Mouse (Mus musculus) ES-Bruce4 (cell line): ENCODE data around the gene Sec61g.

Source experiments
- CTCF ChIP-seq: IDR thresholded peaks from one replicate; pipeline ENCODE4 v1.8.1; 2011; ENCODE audit warnings: low read depth, low read length
- POLR2A ChIP-seq: IDR thresholded peaks from one replicate; pipeline ENCODE4 v1.8.1; 2011; ENCODE audit warnings: low read length; ENCODE audit not compliant: insufficient read depth

DNA sequence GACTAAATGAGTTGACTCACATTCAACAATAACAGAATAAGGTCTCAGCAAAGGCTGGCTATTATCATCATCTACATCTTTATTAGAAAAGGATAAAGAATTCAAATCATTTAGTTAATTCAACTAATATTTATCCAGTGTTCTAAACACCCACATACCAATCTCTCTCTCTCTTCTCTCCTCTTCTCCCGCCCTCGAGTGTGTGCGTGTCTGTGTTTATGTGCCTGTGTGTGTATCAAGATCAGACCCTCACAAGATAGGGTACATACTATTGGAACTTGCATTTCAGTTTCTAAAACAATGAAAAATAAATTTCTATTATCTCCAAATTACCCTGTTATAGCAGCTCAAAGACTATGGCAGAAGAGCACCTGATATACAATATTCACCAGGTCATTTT lies 5.5 kb downstream of the Sec61g start:
- TF ChIP-seq CTCF (no peak), POLR2A (no peak)
